Comparison of ENCODE assay signal across 8 mouse cellular contexts in the genomic region with DNA sequence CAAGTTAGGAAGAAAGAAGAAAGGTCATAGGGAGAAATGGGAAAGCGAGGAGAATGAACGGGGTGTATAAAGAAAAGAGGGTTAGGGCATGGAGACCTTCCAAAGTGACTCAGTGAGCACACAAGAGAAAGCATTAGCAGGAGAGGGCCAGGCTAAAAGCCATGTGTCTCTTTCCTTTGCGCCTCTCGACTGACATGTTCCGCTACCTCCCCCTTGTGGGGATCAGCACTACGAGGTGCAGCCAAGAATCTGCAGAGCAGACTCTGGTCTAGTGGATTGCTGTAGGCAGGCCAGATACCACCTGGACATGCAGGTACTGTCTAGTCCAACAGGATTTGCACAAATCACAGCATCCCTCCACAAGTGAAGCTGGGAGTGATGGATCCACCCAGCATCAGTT. TPM values are rescaled to one million over a fixed set of nuclear protein-coding genes. Genes with fewer than 3 reads are reported as not detected.
DNase-seq lines count a peak whose midpoint lies in the region; ATAC-seq and TF ChIP-seq lines count a peak whose summit lies in the region.

No protein-coding gene starts in this region.

- intact Hi-C loops in left cerebral cortex, adult 2 months (cut with DNase I): no loop called here
- intact Hi-C loops in left cerebral cortex, postnatal 36 days (cut with DNase I): no loop called here

- no peak for DNase-seq in forebrain, postnatal 0 days
- DNase-seq in forebrain, embryonic 11.5 days (ENCODE audit: low spot score): no peak
- DNase-seq in left cerebral cortex, adult 2 months (ENCODE audit: extremely low spot score in 1 of 2, low spot score in 2 of 2): no peak
- no peak for DNase-seq in left cerebral cortex, postnatal 36 days (ENCODE audit: low spot score in 2 of 2)
- peak; percentile 71 for DNase-seq in embryonic facial prominence, embryonic 14.5 days (ENCODE audit: low spot score)
- no peak for DNase-seq in adrenal gland, postnatal 10 days

- no peaks in the 10 kb centered on the region for H3K9me3 ChIP-seq in forebrain, postnatal 0 days (ENCODE audit: low read length)
- H3K9me3 ChIP-seq in forebrain, embryonic 11.5 days (ENCODE audit: control insufficient read depth, low read length): no peaks in the 10 kb centered on the region
- no peaks in the 10 kb centered on the region for H3K9me3 ChIP-seq in ES-Bruce4 (replicated peaks; ENCODE audit: control insufficient read depth, insufficient read depth, low read length, poor library complexity, severe bottlenecking)
- H3K9me3 ChIP-seq in embryonic facial prominence, embryonic 14.5 days (ENCODE audit: control insufficient read depth, low read length): no peaks in the 10 kb centered on the region

- no peak overlapping the region for H3K4me3 ChIP-seq in forebrain, postnatal 0 days (ENCODE audit: low read depth, low read length)
- H3K4me3 ChIP-seq in forebrain, embryonic 11.5 days (ENCODE audit: low read depth, low read length): no peak overlapping the region
- H3K4me3 ChIP-seq in left cerebral cortex, adult 2 months: no peak overlapping the region
- no peak overlapping the region for H3K4me3 ChIP-seq in ES-Bruce4 (ENCODE audit: low read depth, low read length)
- no peak overlapping the region for H3K4me3 ChIP-seq in embryonic facial prominence, embryonic 14.5 days (ENCODE audit: low read depth, low read length)

- no peaks in the 10 kb centered on the region for H3K27me3 ChIP-seq in forebrain, postnatal 0 days (ENCODE audit: insufficient read depth, low read length)
- H3K27me3 ChIP-seq in forebrain, embryonic 11.5 days (ENCODE audit: control insufficient read depth, insufficient read depth, low read length): no peaks in the 10 kb centered on the region
- H3K27me3 ChIP-seq in ES-Bruce4 (ENCODE audit: control insufficient read depth, insufficient read depth, low read length, poor library complexity, severe bottlenecking): no peaks in the 10 kb centered on the region
- H3K27me3 ChIP-seq in embryonic facial prominence, embryonic 14.5 days (replicated peaks; ENCODE audit: control insufficient read depth, insufficient read depth, low read length): no peaks in the 10 kb centered on the region

- H3K27ac ChIP-seq in forebrain, postnatal 0 days (ENCODE audit: low read depth, low read length): no peak overlapping the region
- H3K27ac ChIP-seq in forebrain, embryonic 11.5 days (ENCODE audit: low read depth, low read length): no peak overlapping the region
- no peak overlapping the region for H3K27ac ChIP-seq in left cerebral cortex, adult 2 months
- H3K27ac ChIP-seq in ES-Bruce4 (ENCODE audit: insufficient read depth, low read length): no peak overlapping the region
- H3K27ac ChIP-seq in embryonic facial prominence, embryonic 14.5 days (replicated peaks; ENCODE audit: low read depth, low read length): no peak overlapping the region

- no peak overlapping the region for H3K9ac ChIP-seq in forebrain, postnatal 0 days
- no peak overlapping the region for H3K9ac ChIP-seq in forebrain, embryonic 11.5 days (ENCODE audit: low read length)
- H3K9ac ChIP-seq in ES-Bruce4 (ENCODE audit: low read depth, poor library complexity, severe bottlenecking): no peak overlapping the region
- H3K9ac ChIP-seq in embryonic facial prominence, embryonic 14.5 days (ENCODE audit: low read depth, low read length): no peak overlapping the region

- 56% methylated on average over 6 of the region's 6 CpGs for WGBS in forebrain, postnatal 0 days
- 69% methylated on average over 6 of the region's 6 CpGs for whole genome bisulfite sequencing in forebrain, embryonic 11.5 days
- 61% methylated on average over 6 of the region's 6 CpGs for WGBS in embryonic facial prominence, embryonic 14.5 days

- TF ChIP-seq POLR2A in ES-Bruce4 (IDR thresholded peaks at IDR 0.05; ENCODE audit: insufficient read depth, low read length): no peak

- no peak overlapping the region for H3K4me2 ChIP-seq in forebrain, postnatal 0 days (ENCODE audit: low read depth)
- no peak overlapping the region for H3K4me2 ChIP-seq in forebrain, embryonic 11.5 days (ENCODE audit: low read depth, low read length, severe bottlenecking)
- H3K4me2 ChIP-seq in embryonic facial prominence, embryonic 14.5 days (ENCODE audit: low read depth, low read length): no peak overlapping the region

- peak; percentile 45 for TF ChIP-seq CTCF in forebrain, postnatal 0 days (IDR thresholded peaks at IDR 0.05; ENCODE audit: low read depth)
- TF ChIP-seq CTCF in left cerebral cortex, adult 2 months (IDR thresholded peaks at IDR 0.05): peak; percentile 8; the same call in 1 of the 2 replicates
- peak; percentile 21 for TF ChIP-seq CTCF in ES-Bruce4 (IDR thresholded peaks at IDR 0.05; ENCODE audit: low read depth, low read length)

- TF ChIP-seq EP300 in ES-Bruce4 (IDR thresholded peaks at IDR 0.05; ENCODE audit: insufficient read depth, low read depth, low read length): no peak

- no peaks in the 10 kb centered on the region for H3K4me1 ChIP-seq in forebrain, postnatal 0 days (ENCODE audit: insufficient read depth)
- peaks cover 4% of the 10 kb centered on the region; the same call in 1 of the 2 replicates for H3K4me1 ChIP-seq in forebrain, embryonic 11.5 days (replicated peaks; ENCODE audit: control insufficient read depth, insufficient read depth, low read length)
- H3K4me1 ChIP-seq in ES-Bruce4 (ENCODE audit: control insufficient read depth, insufficient read depth, low read length): no peaks in the 10 kb centered on the region
- H3K4me1 ChIP-seq in embryonic facial prominence, embryonic 14.5 days (ENCODE audit: control insufficient read depth, insufficient read depth, low read length): peaks cover 4% of the 10 kb centered on the region; the same call in 1 of the 2 replicates

- ATAC-seq in forebrain, postnatal 0 days: no peak
- ATAC-seq in forebrain, embryonic 11.5 days (replicated peaks; ENCODE audit: low FRiP score): no peak
- peak; percentile 47 for ATAC-seq in embryonic facial prominence, embryonic 14.5 days (ENCODE audit: low read depth)
- ATAC-seq in megakaryocyte progenitor cell, adult 5-6 weeks (replicated peaks; ENCODE audit: poor library complexity): no peak

- no peaks in the 10 kb centered on the region for H3K36me3 ChIP-seq in forebrain, postnatal 0 days (ENCODE audit: insufficient read depth)
- H3K36me3 ChIP-seq in forebrain, embryonic 11.5 days (ENCODE audit: control insufficient read depth, insufficient read depth, low read length): no peaks in the 10 kb centered on the region
- H3K36me3 ChIP-seq in ES-Bruce4 (ENCODE audit: control insufficient read depth, insufficient read depth, low read length, poor library complexity, severe bottlenecking): no peaks in the 10 kb centered on the region
- H3K36me3 ChIP-seq in embryonic facial prominence, embryonic 14.5 days (ENCODE audit: control insufficient read depth, insufficient read depth, low read length): no peaks in the 10 kb centered on the region

RNA-seq across cellular contexts. Expression of a gene that starts 54.0 kb away (rescaled TPM):
- total RNA-seq in forebrain, postnatal 0 days (2014; rRNA removed): 4.2 and 8.0 TPM in 2 replicates
- polyA plus RNA-seq in forebrain, postnatal 0 days (2015; fragmentation: Nextera tagmentation; extraction: Ambion mirVana): 2.4 and 3.7 TPM in 2 replicates
- polyA plus RNA-seq in forebrain, embryonic 11.5 days (2014; fragmentation: Nextera tagmentation; extraction: Ambion mirVana): 1.3 and 1.8 TPM in 2 replicates
- total RNA-seq in left cerebral cortex, adult 2 months (2021): 1 to 10 TPM; 4.2 to 5.6 TPM
- 1 to 10 TPM; 3.5 to 7.2 TPM for total RNA-seq in left cerebral cortex, postnatal 36 days (2021)
- polyA plus RNA-seq in ES-Bruce4 (2011; ENCODE audit: insufficient read depth, insufficient read length, low read depth, missing spikeins): not detected in 2 replicates
- polyA plus RNA-seq in embryonic facial prominence, embryonic 14.5 days (2014; fragmentation: Nextera tagmentation; extraction: Ambion mirVana): 6.8 and 7.7 TPM in 2 replicates
- not detected in 2 replicates for total RNA-seq in megakaryocyte progenitor cell, adult 5-6 weeks (2015)
- not detected in 2 replicates for total RNA-seq in megakaryocyte progenitor cell, adult 5-6 weeks (2017)
- total RNA-seq in adrenal gland, postnatal 10 days (2021): 10 to 100 TPM in 1 of 2 experiments, 1 to 10 TPM in 1; 5.1 to 10.1 TPM
